Mouse (Mus musculus): ENCODE results near the gene Prkab1. TPM values are rescaled to one million over a fixed set of nuclear protein-coding genes. Genes with fewer than 3 reads are reported as not detected.

The Prkab1 gene
- total RNA-seq (2014; fragmentation: Nextera tagmentation) = 344 and 374 TPM in 2 replicates
- total RNA-seq (2017) = 221 and 232 TPM in 2 replicates
- polyA plus RNA-seq (2012) = 454 and 477 TPM in 2 replicates

DNA sequence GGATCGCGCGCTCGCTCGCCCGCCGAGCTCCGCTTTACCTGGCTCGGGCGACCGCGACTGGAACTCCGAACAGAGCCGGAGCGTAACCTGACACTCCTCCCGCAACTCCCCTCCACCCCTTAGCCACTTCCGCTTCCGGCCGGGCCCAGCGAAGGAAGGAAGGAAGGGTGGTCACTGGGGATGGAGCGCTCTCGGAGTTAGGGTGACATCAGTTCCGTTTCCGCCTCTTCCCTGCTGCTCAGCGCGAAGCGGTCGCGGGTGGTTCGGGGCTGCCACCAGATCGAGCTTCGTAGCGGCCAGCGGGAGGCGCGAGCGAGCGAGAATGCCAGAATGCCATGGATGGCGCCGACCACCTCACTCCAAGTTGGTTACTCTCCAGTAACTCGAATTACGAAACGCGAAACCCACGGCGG lies at the start of gene Prkab1:
Gene Prkab1 (minus strand): TSS at position 182 of the 413 bp plus-strand sequence.
- Histone ChIP-seq H3K27me3 (ENCODE audit: insufficient read depth, low read length) (no peaks in the 10 kb centered on the region), H3K4me3 (ENCODE audit: low read depth, low read length) (peak within 1 kb of the TSS; percentile 91), H3K9me3 (replicated peaks) (no peaks in the 10 kb centered on the region), H3K36me3 (replicated peaks) (peaks cover 41% of the 10 kb centered on the region), H3K4me1 (ENCODE audit: insufficient read depth, low read depth, low read length) (peaks cover 68% of the 10 kb centered on the region)
- DNase-seq (ENCODE audit: low spot score) (peak; percentile 91), ATAC-seq (ENCODE audit: extremely low read depth, insufficient number of reproducible peaks, low FRiP score, poor library complexity, severe bottlenecking) (peak; percentile 56)
- TF ChIP-seq POLR2AphosphoS5 (IDR thresholded peaks at IDR 0.05; ENCODE audit: insufficient replicate concordance, low read depth, low read length) (no peak), TAL1 (conservative IDR thresholded peaks at IDR 0.05; ENCODE audit: low read depth, low read length) (no peak)

DNA sequence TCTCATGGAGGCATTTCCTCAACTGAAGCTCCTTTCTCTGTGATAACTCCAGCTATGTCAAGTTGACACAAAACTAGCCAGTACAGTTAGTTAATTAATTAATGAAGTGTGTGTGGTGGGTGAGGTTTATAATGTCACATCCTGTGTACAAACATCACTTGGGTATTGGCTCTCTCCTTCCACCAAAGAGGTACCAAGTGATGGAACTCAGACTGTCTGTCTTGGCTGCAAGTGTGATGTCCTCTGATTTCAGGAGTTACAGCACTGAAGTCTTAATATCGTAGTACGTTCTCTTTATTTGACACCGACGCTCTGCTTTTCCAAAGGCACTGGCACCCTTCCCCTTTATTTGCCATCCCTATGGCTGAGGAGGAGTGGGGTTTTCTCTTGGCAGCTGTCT lies 45.3 kb upstream of the Prkab1 start:
- Histone ChIP-seq H3K27me3 (ENCODE audit: insufficient read depth, low read length) (no peaks in the 10 kb centered on the region), H3K4me1 (ENCODE audit: insufficient read depth, low read depth, low read length) (no peaks in the 10 kb centered on the region), H3K4me3 (ENCODE audit: low read depth, low read length) (no peak overlapping the region), H3K9me3 (replicated peaks) (peaks cover 7% of the 10 kb centered on the region; the same call in 1 of the 2 replicates), H3K36me3 (replicated peaks) (no peaks in the 10 kb centered on the region)
- ATAC-seq (ENCODE audit: extremely low read depth, insufficient number of reproducible peaks, low FRiP score, poor library complexity, severe bottlenecking) = no peak
- TF ChIP-seq GATA2 (IDR thresholded peaks at IDR 0.05; ENCODE audit: borderline replicate concordance, low read depth, low read length) (no peak), POLR2AphosphoS5 (IDR thresholded peaks at IDR 0.05; ENCODE audit: insufficient replicate concordance, low read depth, low read length) (no peak)
- no peak for DNase-seq (ENCODE audit: low spot score)

DNA sequence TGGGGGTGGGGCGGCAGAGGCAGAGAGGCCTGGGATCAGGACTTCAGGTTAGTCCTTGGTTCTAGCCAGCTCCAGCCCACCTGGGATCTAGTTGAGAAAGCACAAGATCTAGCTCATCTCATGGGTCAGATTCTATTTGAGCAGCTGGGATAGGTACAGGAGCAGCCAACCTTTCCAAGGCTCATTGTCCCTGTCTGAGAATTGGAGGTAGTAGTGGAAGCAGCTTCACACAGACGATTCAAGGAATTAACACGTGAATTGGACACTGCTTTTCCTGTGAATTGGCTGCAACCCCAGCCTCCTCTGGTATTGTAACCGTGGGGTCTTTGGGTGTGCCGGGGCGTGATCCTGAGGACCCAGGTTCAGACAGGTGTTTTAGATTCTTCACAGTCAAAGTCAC lies 28.5 kb upstream of the Prkab1 start:
- TF ChIP-seq CTCF (IDR thresholded peaks at IDR 0.05; ENCODE audit: low read depth, low read length) (no peak), GATA2 (IDR thresholded peaks at IDR 0.05; ENCODE audit: borderline replicate concordance, low read depth, low read length) (no peak), POLR2AphosphoS5 (IDR thresholded peaks at IDR 0.05; ENCODE audit: insufficient replicate concordance, low read depth, low read length) (no peak), GATA1 (IDR thresholded peaks at IDR 0.05; ENCODE audit: borderline replicate concordance, low read length) (no peak), TAL1 (conservative IDR thresholded peaks at IDR 0.05; ENCODE audit: low read depth, low read length) (no peak)
- peaks cover 30% of the 10 kb centered on the region for H3K9me3 ChIP-seq (replicated peaks)
- no peaks in the 10 kb centered on the region for H3K27me3 ChIP-seq (ENCODE audit: insufficient read depth, low read length)
- DNase-seq (ENCODE audit: low spot score) = no peak
- ATAC-seq (ENCODE audit: extremely low read depth, insufficient number of reproducible peaks, low FRiP score, poor library complexity, severe bottlenecking) = no peak
- no peak overlapping the region for H3K4me3 ChIP-seq (ENCODE audit: low read depth, low read length)
- H3K4me1 ChIP-seq (ENCODE audit: insufficient read depth, low read depth, low read length) = no peaks in the 10 kb centered on the region
- no peaks in the 10 kb centered on the region for H3K36me3 ChIP-seq (replicated peaks)

DNA sequence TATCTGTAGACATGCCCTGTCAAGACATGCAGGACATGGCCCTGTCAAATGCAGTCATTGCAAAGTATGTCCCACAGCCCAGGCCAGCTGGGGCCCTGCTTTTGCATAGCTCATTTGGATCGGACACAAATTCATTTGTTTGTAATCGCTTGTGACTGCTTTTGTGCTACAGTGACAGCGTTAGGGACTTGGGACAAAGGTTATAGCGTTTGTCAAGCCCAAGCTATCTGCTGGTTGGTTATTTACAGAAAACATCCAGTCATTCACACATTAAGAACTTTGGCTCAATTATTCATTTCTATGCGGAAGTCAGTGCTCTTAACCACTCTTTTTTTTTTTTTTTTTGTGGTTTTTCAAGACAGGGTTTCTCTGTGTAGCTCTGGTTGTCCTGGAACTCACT lies 27.9 kb upstream of the Prkab1 start:
- Histone ChIP-seq H3K36me3 (replicated peaks) (no peaks in the 10 kb centered on the region), H3K4me1 (ENCODE audit: insufficient read depth, low read depth, low read length) (no peaks in the 10 kb centered on the region), H3K27me3 (ENCODE audit: insufficient read depth, low read length) (no peaks in the 10 kb centered on the region), H3K9me3 (replicated peaks) (peaks cover 28% of the 10 kb centered on the region), H3K4me3 (ENCODE audit: low read depth, low read length) (no peak overlapping the region)
- no peak for DNase-seq (ENCODE audit: low spot score)
- ATAC-seq (ENCODE audit: extremely low read depth, insufficient number of reproducible peaks, low FRiP score, poor library complexity, severe bottlenecking) = no peak
- TF ChIP-seq POLR2AphosphoS5 (IDR thresholded peaks at IDR 0.05; ENCODE audit: insufficient replicate concordance, low read depth, low read length) = no peak
- TF ChIP-seq GATA2 (IDR thresholded peaks at IDR 0.05; ENCODE audit: borderline replicate concordance, low read depth, low read length) = no peak
- TF ChIP-seq GATA1 (IDR thresholded peaks at IDR 0.05; ENCODE audit: borderline replicate concordance, low read length) = no peak

DNA sequence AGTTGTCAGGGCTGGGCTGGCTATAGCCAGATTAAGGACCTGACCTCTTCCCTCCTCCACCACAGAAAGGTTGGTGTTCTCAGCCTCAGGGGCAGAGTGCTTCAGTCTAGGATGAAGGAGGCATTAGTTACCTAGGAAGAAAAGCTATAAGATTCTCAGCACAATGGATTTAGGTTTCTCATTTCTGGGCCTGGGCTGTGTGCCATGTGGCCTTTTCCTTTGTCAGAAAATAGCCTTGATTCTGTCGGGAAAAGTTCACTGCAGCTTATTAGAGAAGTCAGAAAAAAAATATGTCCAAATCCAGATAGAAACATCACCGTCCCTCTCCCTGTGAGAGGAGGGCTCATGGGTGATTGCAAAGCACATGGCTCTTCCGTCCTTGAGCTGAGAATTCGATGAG lies 25.5 kb upstream of the Prkab1 start:
- Histone ChIP-seq H3K9me3 (replicated peaks) (peaks cover 24% of the 10 kb centered on the region), H3K27me3 (ENCODE audit: insufficient read depth, low read length) (no peaks in the 10 kb centered on the region)

DNA sequence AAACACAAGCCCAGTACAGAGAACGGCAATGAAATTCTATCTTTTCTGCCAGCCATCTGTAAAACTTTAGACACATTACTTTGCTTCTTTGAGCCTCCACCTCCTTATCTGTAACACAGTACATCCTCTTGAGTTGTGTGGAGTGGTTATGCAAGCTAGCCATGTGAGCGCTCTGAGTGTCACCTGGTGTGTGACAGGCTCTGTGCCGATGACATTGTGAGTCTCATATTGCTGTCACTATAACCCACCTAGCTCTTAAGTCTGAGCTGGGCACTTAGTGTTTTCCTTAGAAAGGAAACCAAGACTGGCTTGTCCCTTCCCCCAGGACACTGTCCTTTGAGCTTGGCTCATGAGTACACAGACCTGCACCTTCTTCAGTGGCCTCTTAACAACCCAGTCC lies 24.0 kb upstream of the Prkab1 start:
- ATAC-seq (ENCODE audit: extremely low read depth, insufficient number of reproducible peaks, low FRiP score, poor library complexity, severe bottlenecking) = no peak
- peaks cover 22% of the 10 kb centered on the region for H3K9me3 ChIP-seq (replicated peaks)

More for the DNA sequence above, 25.5 kb upstream of the Prkab1 start:
- TF ChIP-seq TAL1 (conservative IDR thresholded peaks at IDR 0.05; ENCODE audit: low read depth, low read length) (no peak), GATA2 (IDR thresholded peaks at IDR 0.05; ENCODE audit: borderline replicate concordance, low read depth, low read length) (no peak), CTCF (IDR thresholded peaks at IDR 0.05; ENCODE audit: low read depth, low read length) (no peak), POLR2AphosphoS5 (IDR thresholded peaks at IDR 0.05; ENCODE audit: insufficient replicate concordance, low read depth, low read length) (no peak), GATA1 (IDR thresholded peaks at IDR 0.05; ENCODE audit: borderline replicate concordance, low read length) (no peak)
- H3K36me3 ChIP-seq (replicated peaks) = no peaks in the 10 kb centered on the region
- ATAC-seq (ENCODE audit: extremely low read depth, insufficient number of reproducible peaks, low FRiP score, poor library complexity, severe bottlenecking) (no peak), DNase-seq (ENCODE audit: low spot score) (no peak)
- H3K4me1 ChIP-seq (ENCODE audit: insufficient read depth, low read depth, low read length) = no peaks in the 10 kb centered on the region
- no peak overlapping the region for H3K4me3 ChIP-seq (ENCODE audit: low read depth, low read length)

DNA sequence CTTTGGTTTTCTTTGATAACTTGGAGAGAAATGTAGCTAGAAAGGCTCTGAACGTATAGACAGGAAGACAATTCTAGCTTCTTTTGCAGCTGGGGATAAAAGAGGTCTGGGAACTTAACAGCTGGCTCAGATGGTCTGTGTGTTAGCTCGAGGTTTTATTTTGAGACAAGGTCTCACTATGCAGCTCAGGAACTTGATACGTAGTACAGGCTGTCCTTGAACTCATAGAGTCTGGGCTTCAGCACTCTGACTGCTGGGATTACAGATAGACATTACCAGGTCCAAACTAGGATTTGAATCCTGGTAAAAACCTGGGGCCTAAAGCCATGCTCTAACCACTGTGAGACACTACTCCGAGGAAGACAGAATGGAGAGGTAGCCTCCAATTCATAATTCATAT lies 21.9 kb upstream of the Prkab1 start:
- ATAC-seq (ENCODE audit: extremely low read depth, insufficient number of reproducible peaks, low FRiP score, poor library complexity, severe bottlenecking) (no peak), DNase-seq (ENCODE audit: low spot score) (no peak)
- Histone ChIP-seq H3K36me3 (replicated peaks) (no peaks in the 10 kb centered on the region), H3K9me3 (replicated peaks) (peaks cover 12% of the 10 kb centered on the region), H3K4me1 (ENCODE audit: insufficient read depth, low read depth, low read length) (no peaks in the 10 kb centered on the region), H3K4me3 (ENCODE audit: low read depth, low read length) (no peak overlapping the region), H3K27me3 (ENCODE audit: insufficient read depth, low read length) (no peaks in the 10 kb centered on the region)
- TF ChIP-seq POLR2AphosphoS5 (IDR thresholded peaks at IDR 0.05; ENCODE audit: insufficient replicate concordance, low read depth, low read length) (no peak), CTCF (IDR thresholded peaks at IDR 0.05; ENCODE audit: low read depth, low read length) (no peak), TAL1 (conservative IDR thresholded peaks at IDR 0.05; ENCODE audit: low read depth, low read length) (no peak), GATA2 (IDR thresholded peaks at IDR 0.05; ENCODE audit: borderline replicate concordance, low read depth, low read length) (no peak), GATA1 (IDR thresholded peaks at IDR 0.05; ENCODE audit: borderline replicate concordance, low read length) (no peak)

More for the DNA sequence above, 24.0 kb upstream of the Prkab1 start:
- Histone ChIP-seq H3K4me3 (ENCODE audit: low read depth, low read length) (no peak overlapping the region), H3K27me3 (ENCODE audit: insufficient read depth, low read length) (no peaks in the 10 kb centered on the region), H3K4me1 (ENCODE audit: insufficient read depth, low read depth, low read length) (no peaks in the 10 kb centered on the region), H3K36me3 (replicated peaks) (no peaks in the 10 kb centered on the region)
- TF ChIP-seq GATA1 (IDR thresholded peaks at IDR 0.05; ENCODE audit: borderline replicate concordance, low read length) = no peak
- no peak for TF ChIP-seq POLR2AphosphoS5 (IDR thresholded peaks at IDR 0.05; ENCODE audit: insufficient replicate concordance, low read depth, low read length)
- no peak for TF ChIP-seq TAL1 (conservative IDR thresholded peaks at IDR 0.05; ENCODE audit: low read depth, low read length)
- TF ChIP-seq GATA2 (IDR thresholded peaks at IDR 0.05; ENCODE audit: borderline replicate concordance, low read depth, low read length) = no peak
- TF ChIP-seq CTCF (IDR thresholded peaks at IDR 0.05; ENCODE audit: low read depth, low read length) = no peak
- no peak for DNase-seq (ENCODE audit: low spot score)
